Mouse (Mus musculus) forebrain, embryonic 12.5 days (tissue): ENCODE results near the gene Plek2. TPM values are rescaled to one million over a fixed set of nuclear protein-coding genes. Genes with fewer than 3 reads are reported as not detected.
"Not testable (repeated sequence)": the region's sequence is repeated elsewhere in the genome, so short reads cannot be mapped to it uniquely, and the experiment has no call there.

Experiments used
- ATAC-seq: fragments of 200-750 bp; cut with Nextera tagmentation; 2 replicates; pipeline ENCODE4 v1.8.0; 2017; ENCODE audit warnings: moderate TSS enrichment; ENCODE audit not compliant: low FRiP score
- H3K27ac ChIP-seq: fragments of 300-500 bp; sonication (generic); 2 replicates; pipeline ENCODE4 v1.5.1; 2016; ENCODE audit warnings: mild to moderate bottlenecking
- H3K27me3 ChIP-seq: fragments of 300-500 bp; sonication (generic); 2 replicates; pipeline ENCODE4 v1.6.1; 2016; ENCODE audit warnings: mild to moderate bottlenecking
- H3K36me3 ChIP-seq: fragments of 300-500 bp; sonication (generic); replicated peaks from 2 replicates; pipeline ENCODE4 v1.6.1; 2016; ENCODE audit warnings: mild to moderate bottlenecking
- H3K4me1 ChIP-seq: fragments of 300-500 bp; sonication (generic); 2 replicates; pipeline ENCODE4 v1.6.1; 2016
- H3K4me2 ChIP-seq: fragments of 300-500 bp; sonication (generic); 2 replicates; pipeline ENCODE4 v1.6.1; 2016; ENCODE audit warnings: mild to moderate bottlenecking, moderate library complexity
- H3K4me3 ChIP-seq: fragments of 300-500 bp; sonication (generic); replicated peaks from 2 replicates; pipeline ENCODE4 v1.5.1; 2016; ENCODE audit warnings: mild to moderate bottlenecking
- H3K9ac ChIP-seq: fragments of 300-500 bp; sonication (generic); 2 replicates; pipeline ENCODE4 v1.6.1; 2016; ENCODE audit warnings: mild to moderate bottlenecking
- H3K9me3 ChIP-seq: fragments of 300-500 bp; sonication (generic); 2 replicates; pipeline ENCODE4 v1.6.1; 2016
- WGBS: fragments of 180-500 bp; shearing (Covaris S2); methylation state at CpG from one replicate; pipeline ENCODE4 v1.1.7; 2016; 5-methylcytosine and 5-hydroxymethylcytosine counted together
- polyA plus RNA-seq: library from polyadenylated mRNA; unstranded; fragments of >200 nt; fragmentation: Nextera tagmentation; extraction: Ambion mirVana; gene quantifications from 2 replicates; pipeline ENCODE4 v1.2.1, GENCODE M21; 2016

Gene Plek2
- polyA plus RNA-seq, 1 experiment from 2014 or later = 2.7 TPM

GRCm38 (mm10) chr12:78922977-78923376 lies 16.2 kb upstream of the Plek2 start:
- H3K27ac ChIP-seq, H3K9me3 ChIP-seq, H3K27me3 ChIP-seq, H3K4me3 ChIP-seq, H3K4me1 ChIP-seq, H3K36me3 ChIP-seq, H3K4me2 ChIP-seq, H3K9ac ChIP-seq, ATAC-seq: not testable (repeated sequence)

- H3K27ac ChIP-seq = no peak overlapping the region
- H3K9ac ChIP-seq = no peak overlapping the region
- no peaks in the 10 kb centered on the region for H3K36me3 ChIP-seq
- H3K4me3 ChIP-seq = no peak overlapping the region
- H3K4me2 ChIP-seq = no peak overlapping the region
- no peak for ATAC-seq
- no peaks in the 10 kb centered on the region for H3K9me3 ChIP-seq
- 86% methylated on average over 3 of the region's 3 CpGs for WGBS
- no peaks in the 10 kb centered on the region for H3K27me3 ChIP-seq
- 0 out of 2 replicates have a peak, but pooled peaks cover 7% of the 10 kb centered on the region for H3K4me1 ChIP-seq
Observed at GRCm38 (mm10) chr12:78922058-78922457, 15.3 kb upstream of the Plek2 start.

GRCm38 (mm10) chr12:78921421-78921820 lies 14.7 kb upstream of the Plek2 start:
- Histone ChIP-seq H3K9me3 (no peaks in the 10 kb centered on the region), H3K27me3 (no peaks in the 10 kb centered on the region), H3K36me3 (no peaks in the 10 kb centered on the region), H3K4me1 (0 out of 2 replicates have a peak, but pooled peaks cover 7% of the 10 kb centered on the region), H3K4me3 (no peak overlapping the region), H3K9ac (no peak overlapping the region), H3K4me2 (no peak overlapping the region), H3K27ac (no peak overlapping the region)
- no peak for ATAC-seq
- WGBS = 79% methylated on average over 4 of the region's 4 CpGs

GRCm38 (mm10) chr12:78919079-78919712 lies 12.4 kb upstream of the Plek2 start:
- Histone ChIP-seq H3K4me2 (no peak overlapping the region), H3K9me3 (no peaks in the 10 kb centered on the region), H3K36me3 (no peaks in the 10 kb centered on the region), H3K4me3 (no peak overlapping the region), H3K4me1 (0 out of 2 replicates have a peak, but pooled peaks cover 7% of the 10 kb centered on the region), H3K27ac (no peak overlapping the region), H3K27me3 (peaks cover 3% of the 10 kb centered on the region; the same call in 1 of the 2 replicates), H3K9ac (no peak overlapping the region)
- ATAC-seq = peak; percentile 74
- 35% methylated on average over 16 of the region's 16 CpGs for WGBS

GRCm38 (mm10) chr12:78918227-78919078 lies 11.7 kb upstream of the Plek2 start:
- Histone ChIP-seq H3K36me3 (no peaks in the 10 kb centered on the region), H3K27ac (no peak overlapping the region), H3K27me3 (peaks cover 10% of the 10 kb centered on the region), H3K4me2 (peak overlapping the region; percentile 35), H3K4me1 (0 out of 2 replicates have a peak, but pooled peaks cover 7% of the 10 kb centered on the region), H3K9me3 (no peaks in the 10 kb centered on the region), H3K4me3 (no peak overlapping the region), H3K9ac (no peak overlapping the region)
- 19% methylated on average over 11 of the region's 11 CpGs for WGBS
- peak; percentile 80; the same call in 1 of the 2 replicates for ATAC-seq

GRCm38 (mm10) chr12:78916278-78916677 lies 9.5 kb upstream of the Plek2 start:
- no peak for ATAC-seq
- 76% methylated on average over 3 of the region's 3 CpGs for WGBS
- no peaks in the 10 kb centered on the region for H3K9me3 ChIP-seq
- H3K4me1 ChIP-seq = peaks cover 15% of the 10 kb centered on the region
- H3K4me2 ChIP-seq = no peak overlapping the region
- no peak overlapping the region for H3K27ac ChIP-seq
- H3K27me3 ChIP-seq = peaks cover 31% of the 10 kb centered on the region
- H3K9ac ChIP-seq = no peak overlapping the region
- no peaks in the 10 kb centered on the region for H3K36me3 ChIP-seq
- no peak overlapping the region for H3K4me3 ChIP-seq

- Histone ChIP-seq H3K27ac (0 out of 2 replicates have a peak overlapping the region, but pooled peaks have one; percentile 6), H3K36me3 (no peaks in the 10 kb centered on the region), H3K9me3 (no peaks in the 10 kb centered on the region), H3K4me1 (peaks cover 19% of the 10 kb centered on the region), H3K4me3 (no peak overlapping the region), H3K27me3 (peaks cover 38% of the 10 kb centered on the region), H3K9ac (no peak overlapping the region), H3K4me2 (no peak overlapping the region)
- ATAC-seq = no peak
- 88% methylated on average over 3 of the region's 3 CpGs for WGBS
Observed at GRCm38 (mm10) chr12:78915561-78915960, 8.8 kb upstream of the Plek2 start.

- no peak overlapping the region for H3K27ac ChIP-seq
- peaks cover 49% of the 10 kb centered on the region for H3K27me3 ChIP-seq
- no peak overlapping the region for H3K9ac ChIP-seq
- H3K4me2 ChIP-seq = no peak overlapping the region
- no peaks in the 10 kb centered on the region for H3K36me3 ChIP-seq
- no peak overlapping the region for H3K4me3 ChIP-seq
- H3K4me1 ChIP-seq = peaks cover 19% of the 10 kb centered on the region
- no peak for ATAC-seq
- no peaks in the 10 kb centered on the region for H3K9me3 ChIP-seq
- 85% methylated on average over 4 of the region's 4 CpGs for WGBS
Observed at GRCm38 (mm10) chr12:78914458-78914857, 7.7 kb upstream of the Plek2 start.

- Histone ChIP-seq H3K27ac (no peak overlapping the region), H3K27me3 (peaks cover 73% of the 10 kb centered on the region), H3K4me2 (peak overlapping the region; percentile 57), H3K36me3 (no peaks in the 10 kb centered on the region), H3K9ac (peak overlapping the region; percentile 42), H3K4me3 (peak overlapping the region; percentile 36), H3K4me1 (peaks cover 18% of the 10 kb centered on the region), H3K9me3 (no peaks in the 10 kb centered on the region)
- ATAC-seq = no peak
- WGBS = under 1% methylated on average over 37 of the region's 37 CpGs
Observed at GRCm38 (mm10) chr12:78911707-78912417, 5.1 kb upstream of the Plek2 start.

- H3K27me3 ChIP-seq = peaks cover 83% of the 10 kb centered on the region
- no peaks in the 10 kb centered on the region for H3K9me3 ChIP-seq
- H3K36me3 ChIP-seq = no peaks in the 10 kb centered on the region
- 9% methylated on average over 16 of the region's 16 CpGs for WGBS
- ATAC-seq = no peak
- H3K27ac ChIP-seq = no peak overlapping the region
- H3K9ac ChIP-seq = peak overlapping the region; percentile 42; the same call in 1 of the 2 replicates
- H3K4me3 ChIP-seq = peak overlapping the region; percentile 36
- peaks cover 23% of the 10 kb centered on the region for H3K4me1 ChIP-seq
- H3K4me2 ChIP-seq = peak overlapping the region; percentile 57
Observed at GRCm38 (mm10) chr12:78910684-78911461, 4.1 kb upstream of the Plek2 start.

- 82% methylated on average over 6 of the region's 6 CpGs for WGBS
- no peak for ATAC-seq
- peaks cover 80% of the 10 kb centered on the region for H3K27me3 ChIP-seq
- H3K36me3 ChIP-seq = no peaks in the 10 kb centered on the region
- H3K4me3 ChIP-seq = no peak overlapping the region
- no peaks in the 10 kb centered on the region for H3K9me3 ChIP-seq
- H3K4me2 ChIP-seq = no peak overlapping the region
- H3K4me1 ChIP-seq = peaks cover 23% of the 10 kb centered on the region
- H3K9ac ChIP-seq = no peak overlapping the region
- H3K27ac ChIP-seq = no peak overlapping the region
Observed at GRCm38 (mm10) chr12:78908081-78908605, 1.4 kb upstream of the Plek2 start.
